Mouse (Mus musculus) retina, embryonic 14.5 days (tissue): ENCODE data around the gene Vat1l.

Experiments
- DNase-seq: peaks from one replicate; pipeline ENCODE4 v3.0.0-alpha.2; 2015; ENCODE audit warnings: low spot score

Gene Vat1l

GRCm38 (mm10) chr8:114205221-114205901, at the start of gene Vat1l:
Gene Vat1l, plus strand, starts transcription at chr8:114205612.
- DNase-seq: peak; percentile 73

- no peak for DNase-seq
Observed at GRCm38 (mm10) chr8:114158586-114158985, 46.8 kb upstream of the Vat1l start.

- DNase-seq: no peak
Observed at GRCm38 (mm10) chr8:114159666-114160065, 45.7 kb upstream of the Vat1l start.

GRCm38 (mm10) chr8:114163871-114164270, 41.5 kb upstream of the Vat1l start:
- peak; percentile 52 for DNase-seq

- DNase-seq: peak; percentile 42
Observed at GRCm38 (mm10) chr8:114164444-114165096, 40.8 kb upstream of the Vat1l start.

GRCm38 (mm10) chr8:114165741-114166140, 39.7 kb upstream of the Vat1l start:
- DNase-seq: peak; percentile 15

GRCm38 (mm10) chr8:114176721-114177120, 28.7 kb upstream of the Vat1l start:
- no peak for DNase-seq

- DNase-seq: no peak
Observed at GRCm38 (mm10) chr8:114193334-114193733, 12.1 kb upstream of the Vat1l start.

GRCm38 (mm10) chr8:114198990-114199389, 6.4 kb upstream of the Vat1l start:
- DNase-seq: no peak

GRCm38 (mm10) chr8:114206421-114206983, 1.1 kb downstream of the Vat1l start:
- peak; percentile 26 for DNase-seq

- DNase-seq: no peak
Observed at GRCm38 (mm10) chr8:114207026-114207425, 1.6 kb downstream of the Vat1l start.

- no peak for DNase-seq
Observed at GRCm38 (mm10) chr8:114220779-114221178, 15.4 kb downstream of the Vat1l start.

- no peak for DNase-seq
Observed at GRCm38 (mm10) chr8:114222001-114222400, 16.6 kb downstream of the Vat1l start.

GRCm38 (mm10) chr8:114224001-114224400, 18.6 kb downstream of the Vat1l start:
- DNase-seq: no peak

- no peak for DNase-seq
Observed at GRCm38 (mm10) chr8:114251321-114252065, 46.1 kb downstream of the Vat1l start.

- no peak for DNase-seq
Observed at GRCm38 (mm10) chr8:114258685-114259084, 53.3 kb downstream of the Vat1l start.

GRCm38 (mm10) chr8:114259713-114260355, 54.4 kb downstream of the Vat1l start:
- DNase-seq: no peak

GRCm38 (mm10) chr8:114262331-114262730, 56.9 kb downstream of the Vat1l start:
- DNase-seq: peak; percentile 26

- DNase-seq: no peak
Observed at GRCm38 (mm10) chr8:114274558-114274957, 69.1 kb downstream of the Vat1l start.

GRCm38 (mm10) chr8:114281101-114281500, 75.7 kb downstream of the Vat1l start:
- DNase-seq: peak; percentile 35

- peak; percentile 28 for DNase-seq
Observed at GRCm38 (mm10) chr8:114294889-114295748, 89.7 kb downstream of the Vat1l start.
